Mouse (Mus musculus): ENCODE results near the gene Olfm2.

- TF ChIP-seq EP300 (IDR thresholded peaks at IDR 0.05; ENCODE audit: low read length) (no peak), POLR2A (IDR thresholded peaks at IDR 0.05; ENCODE audit: low read depth, low read length) (no peak), RAD21 (IDR thresholded peaks at IDR 0.05; ENCODE audit: low read depth, low read length) (no peak), MYC (IDR thresholded peaks at IDR 0.05; ENCODE audit: low read depth, low read length) (no peak), CTCF (conservative IDR thresholded peaks at IDR 0.05 in 1 of 2, IDR thresholded peaks at IDR 0.05 in 1 of 2; ENCODE audit: low read depth in 2 of 2, low read length in 2 of 2) (no peak), GABPA (IDR thresholded peaks at IDR 0.05; ENCODE audit: insufficient replicate concordance, low read depth, low read length) (no peak), ZNF384 (IDR thresholded peaks at IDR 0.05; ENCODE audit: low read depth, low read length) (no peak), SIN3A (IDR thresholded peaks at IDR 0.05; ENCODE audit: low read length) (no peak), USF1 (IDR thresholded peaks at IDR 0.05; ENCODE audit: low read depth, low read length) (no peak), TCF12 (IDR thresholded peaks at IDR 0.05; ENCODE audit: low read depth, low read length) (no peak)
Observed at GRCm38 (mm10) chr9:20789651-20790050, 43.5 kb upstream of the Olfm2 start.
